Mouse (Mus musculus) liver, adult 2 months (tissue): ENCODE results near the gene Sf1.

ENCODE experiments used
- CTCF ChIP-seq: fragments of 200-500 bp; IDR thresholded peaks from 2 replicates; pipeline ENCODE4 v1.5.1; 2011; ENCODE audit warnings: low read depth, low read length, control low read depth
- POLR2A ChIP-seq: fragments of 200-500 bp; IDR thresholded peaks from 2 replicates; pipeline ENCODE4 v1.6.1; 2011; ENCODE audit warnings: low read length, control low read depth; ENCODE audit not compliant: insufficient read depth; ENCODE audit errors: extremely low read depth

- TF ChIP-seq CTCF (no peak), POLR2A (no peak)
Measured at GRCm38 (mm10) chr19:6351431-6352106, 11.9 kb upstream of the Sf1 start.
